Mouse (Mus musculus): ENCODE measurements around the gene Lsm11. TPM values are rescaled to one million over a fixed set of nuclear protein-coding genes. Genes with fewer than 3 reads are reported as not detected.

The Lsm11 gene
- polyA plus RNA-seq (2016; fragmentation: Nextera tagmentation; extraction: Ambion mirVana): 8.0 and 8.7 TPM in 2 replicates

DNA sequence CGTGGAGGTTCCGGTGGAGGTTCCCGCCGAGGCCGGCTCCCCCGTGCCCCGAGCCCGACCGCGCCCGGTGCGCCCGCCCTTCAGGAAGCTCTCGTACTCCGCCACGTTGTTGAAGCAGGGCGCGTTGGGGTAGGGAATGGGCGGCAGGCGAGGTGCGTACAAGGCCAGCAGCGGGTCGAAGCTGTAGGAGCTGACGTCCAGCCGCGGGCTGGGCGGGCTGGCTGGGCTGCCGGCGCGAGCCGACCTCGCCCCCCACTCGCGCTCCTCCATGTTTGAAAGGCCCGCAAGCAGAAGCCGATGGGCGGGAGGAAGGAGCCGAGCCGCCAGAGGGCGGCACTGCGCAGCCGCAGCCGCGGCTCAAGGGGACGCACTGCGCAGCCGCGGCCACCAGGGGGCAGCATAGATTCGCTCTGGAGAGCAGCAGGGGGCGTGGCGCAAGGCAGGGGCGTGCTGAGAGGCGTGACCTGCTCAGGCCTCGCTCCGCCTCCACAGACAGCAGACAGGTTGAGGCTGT lies at the start of gene Lsm11:
Gene Lsm11 (minus strand): TSS at position 293 of the 514 bp plus-strand sequence.
- DNase-seq (ENCODE audit: low spot score): peak; percentile 97
- Histone ChIP-seq H3K4me3 (peak within 1 kb of the TSS; percentile 94), H3K4me1 (replicated peaks) (peaks cover 17% of the 10 kb centered on the region), H3K27me3 (ENCODE audit: insufficient read depth, poor library complexity, severe bottlenecking) (no peaks in the 10 kb centered on the region), H3K27ac (peak within 1 kb of the TSS; percentile 93), H3K9me3 (no peaks in the 10 kb centered on the region), H3K36me3 (peaks cover 41% of the 10 kb centered on the region)
- under 1% methylated on average over 55 of the region's 55 CpGs for WGBS

DNA sequence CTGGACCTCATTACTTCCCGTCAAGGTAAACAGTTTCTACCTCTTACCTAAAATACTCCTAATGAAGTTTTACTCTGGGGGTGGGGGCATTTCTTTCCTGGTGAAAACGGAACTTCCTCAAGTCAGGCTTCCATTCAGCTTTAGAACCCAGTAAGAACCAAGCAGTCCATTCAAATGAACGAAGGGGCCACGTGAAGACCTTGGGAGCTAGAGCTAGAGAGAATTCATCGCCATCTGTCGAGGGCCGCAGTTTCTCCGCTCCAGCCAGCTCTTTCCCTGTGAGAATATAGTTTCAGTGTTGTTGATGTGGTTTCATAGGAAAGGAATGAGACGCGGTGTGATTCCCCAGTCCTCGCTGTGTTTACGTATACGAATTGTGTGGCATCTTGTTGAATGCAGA lies 47.4 kb upstream of the Lsm11 start:
- no peak for DNase-seq (ENCODE audit: low spot score)
- peaks cover 7% of the 10 kb centered on the region for H3K4me1 ChIP-seq (replicated peaks)

GRCm38 (mm10) chr11:45991604-45992003 lies 46.9 kb upstream of the Lsm11 start:
- Histone ChIP-seq H3K4me3 (peak overlapping the region; percentile 43), H3K27ac (no peak overlapping the region), H3K9me3 (no peaks in the 10 kb centered on the region), H3K36me3 (no peaks in the 10 kb centered on the region), H3K27me3 (ENCODE audit: insufficient read depth, poor library complexity, severe bottlenecking) (peaks cover 8% of the 10 kb centered on the region; the same call in 1 of the 2 replicates), H3K4me1 (replicated peaks) (peaks cover 7% of the 10 kb centered on the region)
- 10% methylated on average over 16 of the region's 16 CpGs for WGBS
- DNase-seq (ENCODE audit: low spot score): peak; percentile 23

More for the DNA sequence above, 47.4 kb upstream of the Lsm11 start:
- Histone ChIP-seq H3K9me3 (no peaks in the 10 kb centered on the region), H3K27me3 (ENCODE audit: insufficient read depth, poor library complexity, severe bottlenecking) (peaks cover 8% of the 10 kb centered on the region; the same call in 1 of the 2 replicates), H3K36me3 (no peaks in the 10 kb centered on the region), H3K4me3 (peak overlapping the region; percentile 43), H3K27ac (no peak overlapping the region)
- 48% methylated on average over 13 of the region's 13 CpGs for WGBS

- Histone ChIP-seq H3K27me3 (ENCODE audit: insufficient read depth, poor library complexity, severe bottlenecking) (peaks cover 25% of the 10 kb centered on the region), H3K27ac (peak overlapping the region; percentile 91), H3K36me3 (no peaks in the 10 kb centered on the region), H3K4me1 (replicated peaks) (peaks cover 15% of the 10 kb centered on the region; the same call in 1 of the 2 replicates), H3K4me3 (peak overlapping the region; percentile 62), H3K9me3 (peaks cover 4% of the 10 kb centered on the region; the same call in 1 of the 2 replicates)
- DNase-seq (ENCODE audit: low spot score): no peak
- WGBS: 44% methylated on average over 19 of the region's 19 CpGs
These were observed 36.1 kb upstream of the Lsm11 start for GRCm38 (mm10) chr11:45980893-45981253.

GRCm38 (mm10) chr11:45979946-45980892 lies 35.5 kb upstream of the Lsm11 start, which contains the start of gene Sox30:
Gene Sox30 (plus strand): TSS chr11:45980310.
- Histone ChIP-seq H3K27me3 (ENCODE audit: insufficient read depth, poor library complexity, severe bottlenecking) (peaks cover 25% of the 10 kb centered on the region), H3K9me3 (peaks cover 4% of the 10 kb centered on the region; the same call in 1 of the 2 replicates), H3K4me3 (peak within 1 kb of the TSS; percentile 62), H3K4me1 (replicated peaks) (peaks cover 15% of the 10 kb centered on the region; the same call in 1 of the 2 replicates), H3K36me3 (no peaks in the 10 kb centered on the region), H3K27ac (peak within 1 kb of the TSS; percentile 91)
- 9% methylated on average over 113 of the region's 115 CpGs for WGBS
- peak; percentile 81 for DNase-seq (ENCODE audit: low spot score)

- no peak for DNase-seq (ENCODE audit: low spot score)
- Histone ChIP-seq H3K4me3 (no peak overlapping the region), H3K36me3 (no peaks in the 10 kb centered on the region), H3K9me3 (peaks cover 4% of the 10 kb centered on the region; the same call in 1 of the 2 replicates), H3K4me1 (replicated peaks) (peaks cover 13% of the 10 kb centered on the region; the same call in 1 of the 2 replicates), H3K27ac (no peak overlapping the region), H3K27me3 (ENCODE audit: insufficient read depth, poor library complexity, severe bottlenecking) (peaks cover 20% of the 10 kb centered on the region)
- 85% methylated on average over 3 of the region's 3 CpGs for WGBS
These were observed 31.3 kb upstream of the Lsm11 start for GRCm38 (mm10) chr11:45976061-45976460.

- no peaks in the 10 kb centered on the region for H3K4me1 ChIP-seq (replicated peaks)
- H3K27ac ChIP-seq: no peak overlapping the region
- no peaks in the 10 kb centered on the region for H3K9me3 ChIP-seq
- H3K36me3 ChIP-seq: no peaks in the 10 kb centered on the region
- no peak for DNase-seq (ENCODE audit: low spot score)
- 88% methylated on average over 8 of the region's 8 CpGs for WGBS
- no peak overlapping the region for H3K4me3 ChIP-seq
- H3K27me3 ChIP-seq (ENCODE audit: insufficient read depth, poor library complexity, severe bottlenecking): peaks cover 7% of the 10 kb centered on the region; the same call in 1 of the 2 replicates
These were observed 29.7 kb upstream of the Lsm11 start for GRCm38 (mm10) chr11:45974466-45974865.

DNA sequence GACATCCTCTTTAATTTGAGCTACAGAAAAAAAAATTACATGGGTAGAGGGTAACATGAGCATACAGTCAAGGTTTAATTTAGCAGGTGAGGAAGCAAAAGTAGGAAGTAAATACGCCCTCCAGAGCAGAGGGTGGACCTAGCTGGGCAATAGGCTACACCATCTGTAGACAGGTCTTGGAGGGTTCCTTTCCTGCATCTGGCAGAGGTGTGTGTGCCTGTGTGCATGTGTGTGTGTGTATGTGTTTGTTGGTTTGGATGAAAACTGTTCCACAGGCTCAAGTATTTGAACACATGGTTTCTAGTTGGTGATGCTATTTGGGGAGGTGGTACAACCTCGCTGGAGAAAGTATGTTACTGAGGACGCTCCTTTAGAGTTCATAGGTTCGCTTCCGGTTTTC lies 28.9 kb upstream of the Lsm11 start:
- H3K36me3 ChIP-seq: no peaks in the 10 kb centered on the region
- H3K27ac ChIP-seq: no peak overlapping the region
- WGBS: 90% methylated on average over 5 of the region's 5 CpGs
- no peaks in the 10 kb centered on the region for H3K27me3 ChIP-seq (ENCODE audit: insufficient read depth, poor library complexity, severe bottlenecking)
- H3K4me1 ChIP-seq (replicated peaks): no peaks in the 10 kb centered on the region
- DNase-seq (ENCODE audit: low spot score): no peak
- no peaks in the 10 kb centered on the region for H3K9me3 ChIP-seq
- H3K4me3 ChIP-seq: no peak overlapping the region

GRCm38 (mm10) chr11:45968466-45968865 lies 23.7 kb upstream of the Lsm11 start:
- DNase-seq (ENCODE audit: low spot score): no peak
- H3K4me1 ChIP-seq (replicated peaks): no peaks in the 10 kb centered on the region
- no peaks in the 10 kb centered on the region for H3K36me3 ChIP-seq
- H3K4me3 ChIP-seq: no peak overlapping the region
- H3K27ac ChIP-seq: no peak overlapping the region
- 87% methylated on average over 3 of the region's 3 CpGs for WGBS
- no peaks in the 10 kb centered on the region for H3K9me3 ChIP-seq
- H3K27me3 ChIP-seq (ENCODE audit: insufficient read depth, poor library complexity, severe bottlenecking): no peaks in the 10 kb centered on the region

DNA sequence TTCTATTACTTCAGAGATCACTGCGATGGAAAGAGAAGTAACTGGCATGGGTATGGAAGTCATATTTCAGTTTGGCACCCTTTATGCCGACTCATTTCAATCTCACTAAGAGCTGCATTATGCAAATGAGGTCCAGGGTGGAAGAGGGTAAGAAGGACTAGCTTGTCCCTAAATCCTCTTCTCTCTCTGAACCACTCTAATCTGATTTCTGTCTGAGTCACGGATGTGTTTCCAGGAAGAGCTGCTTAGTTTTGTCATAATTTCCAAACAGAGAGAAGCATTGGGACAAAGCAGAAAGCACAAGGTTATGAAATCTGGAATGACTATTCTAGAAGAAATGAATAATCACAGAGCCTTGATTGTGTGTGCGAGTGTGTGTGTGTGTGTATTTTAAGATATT lies 22.2 kb upstream of the Lsm11 start:
- H3K27me3 ChIP-seq (ENCODE audit: insufficient read depth, poor library complexity, severe bottlenecking): no peaks in the 10 kb centered on the region
- H3K36me3 ChIP-seq: no peaks in the 10 kb centered on the region
- H3K4me1 ChIP-seq (replicated peaks): no peaks in the 10 kb centered on the region
- no peak for DNase-seq (ENCODE audit: low spot score)
- H3K9me3 ChIP-seq: no peaks in the 10 kb centered on the region
- H3K4me3 ChIP-seq: no peak overlapping the region
- WGBS: 87% methylated on average over 4 of the region's 4 CpGs
- H3K27ac ChIP-seq: no peak overlapping the region

DNA sequence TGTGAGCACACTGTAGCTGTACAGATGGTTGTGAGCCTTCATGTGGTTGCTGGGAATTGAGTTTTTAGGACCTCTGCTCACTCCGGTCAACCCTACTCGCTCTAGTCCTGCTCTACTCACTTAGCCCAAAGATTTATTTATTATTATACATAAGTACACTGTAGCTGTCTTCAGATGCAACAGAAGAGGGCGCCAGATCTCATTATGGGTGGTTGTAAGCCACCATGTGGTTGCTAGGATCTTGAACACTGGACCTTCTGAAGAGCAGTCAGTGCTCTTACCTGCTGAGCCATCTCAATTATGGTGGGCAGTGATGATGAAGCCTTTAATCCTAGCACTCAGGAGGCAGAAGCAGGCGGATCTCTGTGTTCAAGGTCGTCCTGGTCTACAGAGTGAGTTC lies 15.3 kb upstream of the Lsm11 start:
- Histone ChIP-seq H3K36me3 (no peaks in the 10 kb centered on the region), H3K9me3 (no peaks in the 10 kb centered on the region), H3K27me3 (ENCODE audit: insufficient read depth, poor library complexity, severe bottlenecking) (no peaks in the 10 kb centered on the region), H3K27ac (no peak overlapping the region), H3K4me1 (replicated peaks) (no peaks in the 10 kb centered on the region), H3K4me3 (no peak overlapping the region)
- DNase-seq (ENCODE audit: low spot score): no peak
- 85% methylated on average over 5 of the region's 5 CpGs for WGBS

DNA sequence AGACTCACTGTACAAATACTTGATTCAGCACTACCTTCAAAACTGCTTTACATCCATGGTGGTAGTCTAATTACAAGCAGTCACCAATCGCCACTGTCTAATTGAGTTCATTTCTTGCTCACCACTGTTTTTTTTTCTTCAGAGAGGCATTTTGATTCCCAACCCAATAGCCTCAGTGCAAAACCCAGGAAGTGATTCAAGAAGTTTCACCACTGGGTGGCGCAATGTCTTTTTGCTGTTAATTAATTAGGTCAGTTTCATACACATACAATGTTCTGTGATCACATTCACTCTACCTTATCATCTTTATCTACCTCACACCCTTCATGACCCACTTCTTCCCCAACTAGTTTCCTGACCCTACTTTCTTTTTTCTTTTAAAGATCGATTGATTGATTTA lies 14.9 kb upstream of the Lsm11 start:
- Histone ChIP-seq H3K36me3 (no peaks in the 10 kb centered on the region), H3K27me3 (ENCODE audit: insufficient read depth, poor library complexity, severe bottlenecking) (no peaks in the 10 kb centered on the region), H3K4me1 (replicated peaks) (0 out of 2 replicates have a peak, but pooled peaks cover 3% of the 10 kb centered on the region), H3K27ac (no peak overlapping the region), H3K4me3 (no peak overlapping the region), H3K9me3 (no peaks in the 10 kb centered on the region)
- no peak for DNase-seq (ENCODE audit: low spot score)
- WGBS: 76% methylated on average over 3 of the region's 3 CpGs

- Histone ChIP-seq H3K4me3 (peak within 1 kb of the TSS; percentile 71), H3K4me1 (replicated peaks) (peaks cover 5% of the 10 kb centered on the region; the same call in 1 of the 2 replicates), H3K36me3 (peaks cover 27% of the 10 kb centered on the region), H3K27me3 (ENCODE audit: insufficient read depth, poor library complexity, severe bottlenecking) (no peaks in the 10 kb centered on the region), H3K9me3 (no peaks in the 10 kb centered on the region), H3K27ac (peak within 1 kb of the TSS; percentile 89)
- under 1% methylated on average over 32 of the region's 32 CpGs for WGBS
- DNase-seq (ENCODE audit: low spot score): peak; percentile 92
These were observed 10.4 kb upstream of the Lsm11 start, which contains the start of gene Thg1l for GRCm38 (mm10) chr11:45955127-45955627. Gene Thg1l (minus strand): TSS chr11:45955494.

All from hindbrain, embryonic 10.5 days (tissue).